Mouse (Mus musculus) heart, postnatal 36 days (tissue): Measurements from ENCODE around the gene Enkur. TPM values are rescaled to one million over a fixed set of nuclear protein-coding genes. Genes with fewer than 3 reads are reported as not detected.
"Not testable (repeated sequence)": the region's sequence is repeated elsewhere in the genome, so short reads cannot be mapped to it uniquely, and the experiment has no call there.

Experiments
- DNase-seq, 2 experiments: peaks; one replicate each; pipeline ENCODE4 v3.0.0; 2021 to 2022
- intact Hi-C: fragments of 180-260 bp; cut with DNase I; formaldehyde crosslinking; loops from one replicate; pipeline ENCODE4 v1.15.1; 2025
- total RNA-seq, 2 experiments: library from RNA; stranded (reverse); gene quantifications; 2 replicates each; pipeline ENCODE4 v1.2.3; 2021

Gene Enkur
- total RNA-seq: 1 to 10 TPM; 1.9 to 2.2 TPM

DNA sequence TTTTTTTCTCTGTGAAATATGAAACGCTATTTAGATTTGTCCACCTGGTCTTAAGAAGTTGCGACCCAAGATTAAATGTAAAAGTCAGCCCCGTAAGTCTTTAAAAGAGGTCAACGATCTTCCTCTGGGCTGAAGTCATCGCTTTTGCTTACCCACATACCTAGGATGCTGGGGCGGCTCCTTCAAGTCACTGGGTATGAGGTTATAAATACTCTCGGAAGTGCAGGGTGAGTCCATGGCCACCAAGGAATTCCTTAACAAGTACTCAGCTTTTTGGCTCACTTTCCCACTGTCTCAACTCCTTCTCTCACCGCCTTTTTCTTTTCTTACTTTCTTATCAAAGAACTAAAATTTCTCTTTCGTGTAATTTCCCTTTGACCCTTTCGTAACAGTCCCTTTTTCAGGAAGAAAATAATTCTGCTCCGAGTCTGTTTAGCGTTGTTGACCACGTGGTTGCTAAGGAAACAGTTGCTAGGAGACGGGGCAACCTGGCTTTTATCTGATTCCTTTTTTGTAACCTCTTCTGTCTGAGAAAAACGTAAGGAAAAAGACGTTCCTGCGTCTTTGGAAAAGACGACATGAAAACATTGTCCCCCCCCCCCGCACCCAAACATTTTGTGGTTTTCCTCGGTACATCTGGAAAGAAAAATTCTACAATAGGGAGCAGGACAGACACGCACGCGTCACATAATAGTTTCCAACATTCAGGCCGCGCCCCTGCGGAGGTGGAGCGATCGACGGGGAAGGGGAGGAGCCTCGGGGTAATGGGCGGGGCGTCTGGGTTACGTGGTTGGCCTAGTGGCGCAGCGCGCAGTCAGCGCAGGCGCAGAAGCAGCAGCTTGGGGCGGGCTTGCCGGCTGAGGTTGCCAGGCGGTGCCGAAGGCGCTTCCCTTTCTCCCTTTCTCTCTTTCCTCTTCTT lies at the start of gene Enkur, which contains the start of gene Thnsl1:
Gene Enkur (minus strand): TSS at position 454 of the 919 bp plus-strand sequence.
Gene Thnsl1 (plus strand): TSS at position 813 of the 919 bp plus-strand sequence.
- intact Hi-C loops: loop anchor here (5.0 kb wide), 1 partner anchor 238 kb away; the partner anchor contains the start of gene Arhgap21
- DNase-seq: peak; percentile 99

GRCm38 (mm10) chr2:21254308-21254707 lies 49.1 kb upstream of the Enkur start:
- DNase-seq: no peak
- intact Hi-C loops: no loop called here

DNA sequence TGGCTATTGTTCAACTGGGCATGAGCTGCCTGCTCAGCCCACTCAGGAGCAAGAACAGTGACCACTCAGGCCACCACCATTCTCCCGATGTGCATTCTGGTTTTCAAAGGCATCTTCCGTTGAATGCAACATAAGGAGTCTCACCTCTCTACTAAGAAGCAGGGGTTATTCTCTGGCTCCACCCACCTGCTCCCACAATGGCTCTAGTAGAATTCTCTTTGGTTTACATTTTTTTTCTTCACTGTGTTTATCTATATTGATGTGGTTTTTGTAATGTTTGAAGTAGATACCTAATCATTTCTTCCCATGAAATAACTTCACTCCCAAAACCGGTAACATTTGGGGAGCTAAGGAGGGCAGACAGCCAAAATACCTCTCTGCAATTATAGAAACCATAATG lies 48.5 kb upstream of the Enkur start:
- no peak for DNase-seq
- intact Hi-C loops: no loop called here

DNA sequence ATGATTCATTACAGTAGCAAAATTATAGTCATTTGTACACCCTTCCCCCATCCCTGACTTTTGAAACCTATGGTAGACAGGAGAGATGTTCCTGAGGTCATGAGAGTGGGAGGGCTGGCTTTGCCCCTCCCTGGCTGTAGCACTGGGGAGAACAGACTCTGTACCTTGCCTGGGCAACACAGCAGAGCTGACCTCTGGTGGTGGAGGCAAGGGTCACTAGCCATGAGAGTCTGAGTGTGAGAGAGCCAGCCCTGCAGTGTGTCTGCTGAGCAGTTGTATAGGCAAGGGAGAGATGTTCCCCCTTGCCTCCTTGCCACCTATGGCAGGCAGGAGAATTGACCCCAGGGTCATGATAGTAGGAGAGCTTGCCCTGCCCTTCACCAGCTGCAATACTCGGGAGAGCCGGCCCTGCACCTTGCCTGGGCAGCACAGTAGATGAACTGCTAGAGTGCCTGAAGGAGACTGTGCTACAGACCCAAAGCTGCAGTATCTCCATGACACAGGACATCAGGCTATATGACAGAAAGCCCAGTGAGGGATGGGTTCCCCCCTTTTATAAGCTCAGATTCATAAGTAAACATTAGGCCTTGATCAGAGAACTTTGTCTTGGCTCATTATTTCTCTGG lies 40.4 kb upstream of the Enkur start:
- intact Hi-C loops: no loop called here
- no peak for DNase-seq

- no peak for DNase-seq
- intact Hi-C loops: no loop called here
These were observed 39.8 kb upstream of the Enkur start for GRCm38 (mm10) chr2:21244986-21245385.

DNA sequence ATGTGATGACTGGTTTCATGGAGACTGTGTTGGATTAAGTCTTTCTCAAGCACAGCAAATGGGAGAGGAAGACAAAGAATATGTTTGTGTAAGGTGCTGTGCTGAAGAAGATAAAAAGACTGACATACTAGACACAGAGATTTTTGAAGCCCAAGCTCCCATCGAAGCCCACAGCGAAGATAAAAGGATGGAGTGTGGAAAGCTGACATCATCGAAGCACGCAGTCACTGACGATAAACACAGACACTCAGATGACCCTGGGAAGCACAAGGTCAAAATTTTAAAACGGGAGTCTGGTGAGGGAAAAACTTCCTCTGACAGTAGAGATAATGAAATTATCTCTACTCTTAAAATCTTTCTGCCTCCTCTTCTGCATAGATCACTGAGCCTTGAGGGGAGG lies 38.9 kb upstream of the Enkur start:
- intact Hi-C loops, DNase-seq: not testable (repeated sequence)

DNA sequence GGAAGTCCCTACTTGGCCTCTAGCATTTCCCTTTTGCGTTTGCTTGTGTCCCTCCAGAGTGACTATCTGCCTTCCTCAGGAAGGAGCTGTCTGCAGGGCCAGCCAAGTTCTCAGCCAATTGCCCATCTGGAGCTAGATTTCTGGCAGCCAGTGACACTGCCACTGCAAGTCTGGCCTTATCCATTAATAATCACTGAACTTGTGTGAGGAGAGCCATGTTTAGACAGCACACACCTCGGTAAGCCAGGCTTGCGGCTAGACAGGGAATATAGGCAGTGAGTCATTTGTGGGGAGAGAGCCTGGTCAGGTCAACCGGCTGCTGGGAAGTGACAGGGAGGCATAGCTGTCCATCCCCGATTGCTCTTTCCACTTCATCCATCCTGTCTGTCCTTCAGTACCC lies 31.7 kb upstream of the Enkur start:
- DNase-seq: no peak
- intact Hi-C loops: no loop called here

GRCm38 (mm10) chr2:21235844-21236386 lies 30.8 kb upstream of the Enkur start:
- intact Hi-C loops: no loop called here
- no peak for DNase-seq

- intact Hi-C loops: no loop called here
- no peak for DNase-seq
These were observed 29.9 kb upstream of the Enkur start for GRCm38 (mm10) chr2:21234871-21235648.

GRCm38 (mm10) chr2:21231147-21231546 lies 26.0 kb upstream of the Enkur start:
- intact Hi-C loops: no loop called here
- DNase-seq: no peak

- intact Hi-C loops: no loop called here
- DNase-seq: no peak
These were observed 25.1 kb upstream of the Enkur start for GRCm38 (mm10) chr2:21230276-21230675.

DNA sequence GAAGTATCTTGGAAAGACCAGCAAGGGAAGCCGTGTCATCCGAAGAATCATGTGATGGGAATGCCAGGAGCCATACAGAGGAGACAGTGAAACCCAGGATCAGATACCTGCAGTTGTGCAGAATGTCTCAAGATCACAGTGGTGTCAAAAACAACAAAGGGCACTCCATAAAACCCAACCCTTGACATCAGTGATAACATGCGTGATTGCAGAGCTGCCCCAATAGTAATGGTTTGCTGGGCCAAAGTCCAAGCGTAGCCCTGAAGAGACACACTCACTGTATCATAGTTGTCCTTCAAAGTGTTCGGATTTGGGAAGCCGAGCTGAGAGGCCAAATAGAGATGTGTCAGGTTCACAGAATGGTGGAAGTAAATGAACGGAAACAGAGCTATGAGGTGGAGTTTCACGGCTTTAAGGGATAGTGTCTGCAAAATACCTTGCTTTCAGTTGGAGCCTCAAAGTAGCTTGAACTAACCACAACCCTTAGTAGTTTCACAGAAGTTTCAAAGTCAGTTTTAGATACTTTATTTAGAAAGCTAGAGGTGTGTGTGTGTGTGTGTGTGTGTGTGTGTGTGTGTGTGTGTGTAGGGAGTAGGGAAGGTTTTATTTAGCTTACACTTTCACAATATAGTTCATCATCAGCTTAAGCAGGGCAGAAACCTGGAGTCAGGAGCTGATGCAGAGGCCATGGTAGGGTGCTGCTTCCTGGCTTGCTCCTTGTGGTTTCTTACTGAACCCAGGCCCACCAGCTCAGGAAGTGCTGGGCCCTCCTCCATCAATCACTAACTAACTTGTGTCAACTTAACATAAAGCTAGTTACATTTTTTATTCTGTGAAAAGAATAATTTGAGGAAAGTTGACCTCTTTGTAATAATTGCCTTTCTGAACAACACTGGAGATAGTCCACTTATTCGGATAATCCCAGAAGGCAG lies 17.6 kb upstream of the Enkur start:
- no peak for DNase-seq
- intact Hi-C loops: no loop called here

- intact Hi-C loops: no loop called here
- DNase-seq: no peak
These were observed 10.1 kb upstream of the Enkur start for GRCm38 (mm10) chr2:21215284-21215683.

DNA sequence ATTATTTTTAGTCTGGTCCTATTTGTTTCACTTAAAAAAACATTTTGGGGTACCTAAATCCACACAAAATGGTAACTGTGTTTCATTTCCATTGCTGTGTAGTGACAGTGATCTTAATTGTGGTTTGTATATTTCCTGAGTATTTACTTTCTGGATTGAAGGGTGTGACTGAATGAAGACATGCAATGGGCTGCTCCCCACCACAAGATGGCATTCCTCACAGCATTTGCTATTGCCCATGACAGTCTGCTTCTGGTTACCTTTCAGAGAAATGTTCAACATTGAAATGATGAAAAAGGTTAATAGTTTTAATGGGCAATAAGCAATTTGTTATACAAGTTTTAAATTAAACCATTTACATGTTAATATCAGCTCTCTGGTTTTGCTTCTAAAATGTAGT lies 9.2 kb upstream of the Enkur start:
- DNase-seq: no peak
- intact Hi-C loops: loop anchor here (5.0 kb wide), 1 partner anchor 48 kb away; no protein-coding TSS in a partner anchor

- intact Hi-C loops: loop anchor here (5.0 kb wide), 1 partner anchor 51 kb away; no protein-coding TSS in a partner anchor
- no peak for DNase-seq
These were observed 6.2 kb upstream of the Enkur start for GRCm38 (mm10) chr2:21211361-21211760.

DNA sequence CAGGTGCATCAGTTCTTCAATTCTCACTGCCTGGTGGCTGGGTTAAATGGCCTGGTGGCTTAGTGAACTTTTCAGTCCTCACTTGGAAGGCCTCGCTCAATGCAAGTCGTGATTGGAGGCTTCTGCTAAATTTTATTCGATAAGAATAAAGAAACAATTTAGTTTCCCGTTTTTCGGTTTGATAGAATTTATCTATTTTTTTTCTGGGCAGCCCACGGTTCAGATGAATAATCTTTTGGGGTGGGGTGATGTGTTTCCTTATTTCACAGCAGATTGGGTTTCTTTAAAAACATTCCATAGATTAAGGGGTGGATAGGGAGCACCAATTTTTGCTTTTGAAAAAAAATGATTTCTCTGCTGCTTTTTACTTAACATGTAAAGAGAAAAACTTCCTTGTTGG lies 1.1 kb upstream of the Enkur start:
- intact Hi-C loops: no loop called here
- no peak for DNase-seq

DNA sequence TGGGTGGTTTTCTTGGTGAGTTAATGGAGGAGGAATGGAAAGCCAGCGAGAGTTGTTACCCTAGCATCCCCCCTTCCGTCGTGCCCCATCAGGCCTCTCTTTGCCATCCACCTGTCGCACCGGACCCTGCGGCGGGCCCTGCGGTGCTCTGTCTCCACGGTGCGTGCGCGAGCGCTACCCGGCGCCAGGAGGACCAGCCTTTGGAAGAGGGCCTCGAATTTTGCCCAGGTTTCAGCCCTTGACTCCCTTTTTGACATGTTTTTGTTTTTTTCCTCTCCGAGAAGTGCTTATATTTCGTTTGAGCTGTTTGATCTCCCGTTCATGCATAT lies 630 bp upstream of the Enkur start:
- no peak for DNase-seq
- intact Hi-C loops: no loop called here

GRCm38 (mm10) chr2:21202754-21203153 lies 2.4 kb downstream of the Enkur start:
- intact Hi-C loops: loop anchor here (5.0 kb wide), 1 partner anchor 235 kb away; the partner anchor contains the start of gene Arhgap21
- peak; percentile 17 to 22 for DNase-seq

GRCm38 (mm10) chr2:21199051-21199450 lies 6.1 kb downstream of the Enkur start:
- DNase-seq: no peak
- intact Hi-C loops: no loop called here

DNA sequence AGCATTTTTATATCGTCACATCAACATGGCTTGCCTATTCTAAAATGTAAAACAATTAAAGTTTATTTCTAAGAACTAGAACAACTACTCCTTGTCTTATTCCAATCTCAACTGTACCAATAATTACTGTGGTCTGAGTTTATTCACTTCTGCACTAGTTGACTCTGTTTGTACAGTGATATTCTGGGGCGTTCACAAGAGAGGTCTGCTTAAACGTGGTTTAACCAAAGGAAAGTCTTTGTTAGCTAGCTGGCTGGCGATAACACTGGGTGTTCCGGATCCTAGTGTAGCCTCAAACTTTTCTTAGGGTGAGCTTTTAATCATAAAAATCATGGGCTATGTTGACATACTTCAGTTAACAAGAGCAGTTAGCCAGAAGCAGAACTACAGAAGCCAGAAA lies 9.9 kb downstream of the Enkur start:
- intact Hi-C loops: no loop called here
- no peak for DNase-seq
